Mouse (Mus musculus) cerebellum, adult (tissue): ENCODE results near the gene Atp1b2.
"Not testable (repeated sequence)": the region's sequence is repeated elsewhere in the genome, so short reads cannot be mapped to it uniquely, and the experiment has no call there.

Source experiments
- ATAC-seq: cut with Nextera tagmentation; 2 replicates; pipeline ENCODE4 v1.9.2; 2017; ENCODE audit warnings: mild to moderate bottlenecking, moderate library complexity, mixed read lengths; ENCODE audit not compliant: insufficient number of reproducible peaks, low FRiP score, low TSS enrichment

Atp1b2 gene

GRCm38 (mm10) chr11:69605726-69606490, at the start of gene Atp1b2:
Gene Atp1b2, minus strand, starts transcription at chr11:69605942.
- peak; percentile 76; the same call in 1 of the 2 replicates for ATAC-seq

GRCm38 (mm10) chr11:69654760-69655159, 49.0 kb upstream of the Atp1b2 start:
- no peak for ATAC-seq

DNA sequence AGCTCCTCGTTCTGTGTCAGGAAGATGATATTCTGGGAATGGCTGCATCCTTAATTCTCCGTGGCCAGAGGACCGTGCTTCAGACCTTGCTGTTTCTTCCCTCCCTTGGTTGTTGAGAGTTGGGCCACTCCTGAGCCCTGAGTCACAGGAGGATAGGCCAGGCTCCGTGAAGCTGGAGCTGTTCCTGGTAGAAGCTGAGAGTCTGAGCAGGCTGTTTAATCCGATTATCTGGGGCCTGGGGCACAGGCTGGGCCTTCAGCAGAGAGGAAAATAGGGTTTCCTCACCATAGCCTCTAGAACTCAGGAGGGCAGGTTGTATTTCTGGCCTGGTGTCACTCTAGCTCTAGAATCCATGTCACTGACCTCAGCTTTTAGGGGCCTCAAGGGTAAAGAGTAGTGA, 47.7 kb upstream of the Atp1b2 start:
- no peak for ATAC-seq

DNA sequence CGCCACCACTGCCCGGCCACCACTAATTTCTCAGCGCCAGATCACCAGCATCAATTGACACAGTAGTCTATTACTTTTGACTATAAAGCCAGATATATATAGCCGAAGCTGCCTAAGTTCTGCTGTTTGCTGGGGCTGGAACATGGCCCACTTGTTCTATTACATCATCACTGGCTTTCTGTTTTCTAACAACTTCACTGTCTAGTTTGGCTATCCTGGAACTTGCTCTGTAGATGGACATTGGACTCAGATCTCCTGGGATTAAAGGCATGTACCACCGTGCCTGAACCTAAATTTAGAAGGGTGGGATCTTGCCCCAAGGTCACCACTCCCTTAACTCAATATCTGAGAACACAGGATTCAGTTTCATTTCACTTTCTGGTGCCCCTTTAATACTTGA, 40.1 kb upstream of the Atp1b2 start:
- ATAC-seq, result no peak

- no peak for ATAC-seq
These were observed 29.7 kb upstream of the Atp1b2 start for GRCm38 (mm10) chr11:69635471-69635870.

DNA sequence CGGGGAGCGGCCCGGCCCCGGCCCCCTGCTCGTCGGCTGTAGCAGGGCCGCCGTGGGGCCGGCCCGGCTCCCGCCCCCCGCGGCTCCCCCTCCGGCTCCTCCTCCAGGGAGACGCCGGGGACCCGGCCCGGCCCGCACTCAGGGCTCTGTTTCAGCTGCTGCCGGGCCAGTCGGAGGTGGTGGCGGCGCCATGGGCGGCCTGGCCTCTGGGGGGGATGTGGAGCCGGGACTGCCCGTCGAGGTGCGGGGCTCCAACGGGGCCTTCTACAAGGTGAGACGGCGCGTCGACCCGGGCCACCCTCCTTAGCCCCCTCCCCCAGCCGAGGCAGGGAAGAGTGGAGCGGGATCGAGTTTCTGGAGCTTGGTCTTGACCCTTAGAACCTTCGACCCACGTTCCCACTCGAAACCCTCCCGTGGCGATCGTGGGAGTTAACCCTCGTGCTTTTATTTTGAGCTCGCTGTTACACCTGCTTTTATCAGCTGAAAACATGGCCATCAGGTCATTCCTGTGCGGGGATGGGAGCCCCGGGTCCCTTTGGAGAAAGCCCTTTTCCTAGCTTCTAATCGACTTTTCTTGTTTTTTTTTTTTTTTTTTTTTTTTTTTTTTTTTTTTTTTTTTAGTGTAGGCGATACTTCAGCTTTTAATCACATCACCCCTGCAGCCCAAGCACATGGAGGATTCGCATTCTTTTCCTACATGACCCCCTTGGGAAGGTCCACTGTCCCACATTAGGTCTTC, 27.6 kb upstream of the Atp1b2 start:
- ATAC-seq, result no peak

DNA sequence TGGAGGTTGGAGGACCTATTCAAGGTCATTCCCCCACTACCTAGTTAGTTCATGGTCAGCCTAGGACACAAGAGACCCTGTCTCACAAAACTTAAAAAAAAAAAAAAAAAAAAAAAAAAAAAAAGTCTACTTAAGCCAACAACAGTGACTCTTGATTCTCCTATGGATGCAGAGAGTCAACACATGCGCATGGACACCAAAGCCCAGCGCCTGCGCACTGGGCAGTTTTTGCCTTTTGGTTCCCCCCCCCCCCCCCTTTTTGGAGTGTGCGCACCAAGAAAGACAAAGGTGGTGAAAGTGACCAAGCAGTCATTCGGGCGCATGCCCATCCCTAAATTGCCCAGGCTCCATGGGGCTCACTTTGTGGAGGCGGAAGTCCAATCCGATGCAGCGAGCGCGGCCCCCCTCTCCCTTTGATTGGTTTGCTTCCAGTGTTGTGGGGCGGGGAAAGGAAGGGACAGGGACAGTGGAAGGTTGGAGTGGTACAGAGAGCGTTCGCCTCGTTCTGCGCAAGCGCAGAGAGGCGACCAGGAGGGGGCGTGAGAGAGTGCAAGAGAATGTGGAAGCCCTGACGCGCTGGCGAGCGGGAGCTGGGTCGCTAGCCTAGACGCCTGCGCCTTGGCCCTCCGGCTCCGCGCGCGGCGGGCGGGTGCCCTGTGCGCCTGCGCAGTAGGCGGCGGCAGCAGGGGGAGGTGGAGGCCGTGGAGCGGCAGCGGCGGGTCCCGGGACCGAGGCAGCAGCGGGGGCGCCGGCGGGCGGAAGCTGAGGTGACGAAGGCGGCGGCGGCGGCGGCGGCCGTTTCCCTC, 26.7 kb upstream of the Atp1b2 start, which contains the start of gene Fxr2:
TSS of gene Fxr2 (plus strand) at position 707 of the 806 bp plus-strand sequence.
- ATAC-seq, result peak; percentile 97

DNA sequence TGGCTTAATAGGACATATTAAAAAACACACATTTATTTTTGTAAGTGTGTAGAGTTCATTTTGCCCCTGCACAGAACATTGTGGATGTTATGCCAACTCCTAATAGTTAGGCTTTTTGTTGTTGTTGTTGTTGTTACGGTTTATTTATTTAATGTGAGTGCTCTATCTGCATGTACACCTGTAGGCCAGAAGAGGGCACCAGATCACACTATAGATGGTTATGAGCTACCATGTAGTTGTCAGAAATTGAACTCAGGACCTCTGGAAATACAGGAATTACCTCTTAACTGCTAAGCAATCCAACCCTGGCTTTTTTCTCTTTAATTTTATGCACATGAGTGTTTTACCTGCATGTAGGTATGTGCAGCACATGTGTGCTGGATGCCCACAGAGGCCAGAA, 24.1 kb upstream of the Atp1b2 start:
- no peak for ATAC-seq

DNA sequence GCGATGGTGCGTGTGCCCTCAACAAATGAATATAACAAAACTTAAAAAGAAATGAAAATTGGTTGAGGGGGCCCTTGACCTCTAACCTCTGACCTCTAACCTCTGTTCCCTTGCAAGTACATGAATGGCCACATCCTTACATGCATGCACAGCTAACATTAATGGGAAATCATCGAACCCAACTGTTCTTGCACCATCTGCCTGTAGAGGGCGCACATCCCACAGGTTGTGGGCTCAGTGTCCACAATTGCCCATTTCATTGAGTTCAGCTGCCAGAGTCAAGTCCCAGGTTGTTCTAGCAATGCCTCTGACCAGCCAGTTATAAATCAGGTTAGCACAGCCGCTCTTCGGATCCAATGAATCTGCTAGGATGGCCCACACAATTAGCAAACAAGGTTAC, 22.5 kb upstream of the Atp1b2 start:
- no peak for ATAC-seq

GRCm38 (mm10) chr11:69624339-69624738, 18.6 kb upstream of the Atp1b2 start:
- ATAC-seq, result not testable (repeated sequence)

DNA sequence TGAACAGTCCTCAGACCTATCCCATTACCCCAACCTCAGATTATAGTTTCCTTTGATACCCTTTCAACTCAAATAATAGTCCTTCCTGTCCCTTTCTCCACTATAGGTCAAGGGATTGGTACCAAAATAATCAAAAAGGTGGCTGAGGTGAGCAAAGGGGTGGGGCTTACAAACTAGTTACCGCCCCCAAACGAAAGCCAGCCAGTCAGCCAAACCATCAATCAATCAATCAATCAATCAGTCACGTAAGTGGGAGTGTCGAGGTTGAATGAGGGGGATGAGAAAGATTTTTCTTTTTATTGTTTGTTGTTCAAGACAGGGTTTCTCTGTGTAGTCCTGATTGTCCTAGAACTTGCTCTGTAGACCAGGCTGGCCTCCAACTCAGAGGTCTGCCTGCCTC, 17.3 kb upstream of the Atp1b2 start:
- no peak for ATAC-seq

DNA sequence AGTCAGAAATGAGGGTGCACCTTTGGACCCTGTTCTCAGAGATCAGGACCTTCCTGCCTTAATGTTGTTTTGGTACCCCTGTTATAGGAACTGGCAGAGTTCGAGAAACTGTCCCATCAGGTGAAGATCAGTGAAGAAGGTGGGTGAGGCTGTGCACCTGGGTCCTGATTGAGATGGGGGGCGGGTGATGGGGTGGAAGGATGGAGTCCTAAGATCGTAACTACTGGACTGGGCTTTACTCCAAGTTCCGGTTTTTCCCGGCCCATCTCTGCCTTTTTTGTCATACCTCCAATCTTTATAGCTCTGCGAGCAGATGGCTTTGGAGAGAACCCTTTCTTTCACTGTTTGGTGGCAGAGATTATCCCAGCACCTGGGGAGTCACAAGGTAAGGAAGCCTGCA, 16.7 kb upstream of the Atp1b2 start:
- no peak for ATAC-seq

- peak; percentile 66; the same call in 1 of the 2 replicates for ATAC-seq
These were observed 16.0 kb upstream of the Atp1b2 start, which contains the start of gene Sat2 for GRCm38 (mm10) chr11:69621571-69622268. Gene Sat2, plus strand, starts transcription at chr11:69622024.

DNA sequence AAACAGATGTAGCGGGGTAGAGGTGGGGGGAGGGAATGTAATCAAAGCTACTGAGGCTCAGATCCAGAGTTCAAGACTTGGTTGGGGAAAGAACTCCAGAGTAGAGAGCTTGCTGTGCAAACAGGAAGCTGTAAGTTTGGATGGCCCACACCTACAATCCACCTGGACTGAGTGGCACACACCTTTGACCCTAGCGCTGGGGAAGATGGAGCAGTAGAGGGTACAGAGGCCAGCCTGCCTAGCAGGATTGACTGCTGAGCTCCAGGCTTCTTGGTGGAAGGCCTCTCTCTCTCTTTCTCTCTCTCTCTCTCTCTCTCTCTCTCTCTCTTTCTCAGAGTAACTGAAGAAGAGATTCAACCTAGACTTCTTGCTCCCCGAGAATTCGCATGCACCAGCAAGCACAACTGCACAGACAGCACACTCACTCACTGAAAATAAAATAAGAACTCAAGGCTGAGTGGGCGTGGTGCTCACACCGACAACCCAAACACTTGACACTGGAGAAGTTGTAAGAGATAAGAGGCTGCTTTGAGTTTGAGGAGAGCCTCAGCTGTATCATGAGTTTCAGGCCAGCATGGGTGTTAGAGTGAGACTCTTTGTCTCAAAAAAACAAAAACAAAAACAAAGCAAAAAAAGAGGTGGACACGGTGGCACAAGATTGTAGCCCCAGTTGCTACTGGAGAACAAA, 14.8 kb upstream of the Atp1b2 start:
- no peak for ATAC-seq

DNA sequence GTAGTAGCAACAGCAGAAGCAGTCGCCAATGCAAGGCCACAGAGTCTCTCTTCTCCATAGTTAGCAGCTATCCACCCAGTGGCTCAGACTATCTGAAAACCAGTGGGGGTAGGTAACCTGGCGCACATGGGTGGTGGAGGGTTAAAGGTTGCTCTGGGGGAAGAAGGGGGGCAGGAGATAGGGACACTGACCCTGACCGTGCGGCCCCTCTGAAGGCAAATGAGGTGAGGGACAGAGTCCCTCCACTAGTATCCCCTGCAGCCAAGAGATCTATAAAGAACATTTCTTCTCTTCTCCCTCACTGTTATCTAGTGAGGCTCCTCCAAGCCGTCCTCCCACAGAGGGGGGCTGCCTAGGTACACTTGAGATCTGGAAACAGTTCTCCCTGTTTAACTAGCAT, 12.1 kb upstream of the Atp1b2 start, which contains the start of gene Shbg:
TSS of gene Shbg (minus strand) at position 101 of the 400 bp plus-strand sequence.
- no peak for ATAC-seq

GRCm38 (mm10) chr11:69616781-69617180, 11.0 kb upstream of the Atp1b2 start:
- ATAC-seq, result no peak

DNA sequence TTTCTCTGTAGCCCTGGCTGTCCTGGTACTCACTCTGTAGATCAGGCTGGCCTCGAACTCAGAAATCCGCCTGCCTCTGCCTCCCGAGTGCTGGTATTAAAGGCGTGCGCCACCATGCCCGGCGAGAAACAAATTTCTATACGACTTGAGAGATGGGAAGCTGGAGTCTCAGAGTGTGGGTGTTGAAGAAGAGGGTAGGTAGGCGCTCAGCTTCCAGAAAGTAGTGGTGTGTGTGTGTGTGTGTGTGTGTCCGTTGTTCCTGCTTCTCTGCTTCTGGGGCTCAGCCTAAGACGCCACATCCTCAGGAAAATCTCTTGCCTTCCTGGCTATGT, 8.5 kb upstream of the Atp1b2 start:
- ATAC-seq, result not testable (repeated sequence)

- ATAC-seq, result no peak; the same call in 1 of the 2 replicates
These were observed 8.0 kb upstream of the Atp1b2 start for GRCm38 (mm10) chr11:69613553-69614256.

DNA sequence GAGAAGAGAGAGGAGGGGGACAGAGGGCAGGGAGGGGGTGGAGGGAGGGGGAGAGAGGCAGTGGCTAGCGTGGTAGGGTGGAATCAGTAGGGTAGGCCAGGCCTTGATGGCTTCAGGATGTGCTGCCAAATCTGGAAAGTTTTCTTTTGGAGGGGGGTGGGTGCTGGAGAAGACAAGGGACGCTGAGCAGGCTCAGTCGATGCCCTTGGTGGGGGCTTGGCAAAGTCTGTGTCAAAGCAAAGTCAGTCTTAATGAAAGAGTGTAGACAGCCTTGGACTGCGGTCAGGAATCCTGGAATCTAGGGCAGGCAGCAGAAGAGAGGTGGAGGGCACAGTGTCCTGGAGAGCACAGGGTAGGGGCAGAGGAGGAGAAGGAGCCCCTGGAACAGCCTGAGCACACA, 5.2 kb upstream of the Atp1b2 start:
- no peak for ATAC-seq
